Mouse (Mus musculus): ENCODE data around the gene Camta1. TPM values are rescaled to one million over a fixed set of nuclear protein-coding genes. Genes with fewer than 3 reads are reported as not detected.
A peak's percentile ranks its signal among the peaks of the same experiment; 100 is the strongest.

Gene Camta1
- 106 and 109 TPM in 2 replicates for polyA plus RNA-seq (2014; fragmentation: Nextera tagmentation; extraction: Ambion mirVana)

GRCm38 (mm10) chr4:151861806-151862739 lies at the start of gene Camta1:
TSS of gene Camta1 (minus strand) at chr4:151861876.
- Histone ChIP-seq H3K4me3 (ENCODE audit: low read depth, low read length) (peak within 1 kb of the TSS; percentile 73), H3K36me3 (ENCODE audit: control insufficient read depth, insufficient read depth, low read length) (no peaks in the 10 kb centered on the region), H3K27me3 (ENCODE audit: control insufficient read depth, insufficient read depth, low read length) (no peaks in the 10 kb centered on the region), H3K9ac (ENCODE audit: low read length) (peak within 1 kb of the TSS; percentile 80), H3K27ac (replicated peaks; ENCODE audit: low read depth, low read length) (peak within 1 kb of the TSS; percentile 75), H3K9me3 (ENCODE audit: control insufficient read depth, low read length) (no peaks in the 10 kb centered on the region), H3K4me1 (ENCODE audit: control insufficient read depth, insufficient read depth, low read length) (peaks cover 6% of the 10 kb centered on the region; the same call in 1 of the 2 replicates), H3K4me2 (ENCODE audit: low read depth, severe bottlenecking) (peak within 1 kb of the TSS; percentile 92)
- under 1% methylated on average over 74 of the region's 85 CpGs for WGBS
- DNase-seq (ENCODE audit: low spot score) = peak; percentile 99
- ATAC-seq (ENCODE audit: insufficient number of reproducible peaks, low FRiP score, low TSS enrichment, low read depth) = peak; percentile 98

GRCm38 (mm10) chr4:151908809-151909208 lies 47.1 kb upstream of the Camta1 start:
- no peak overlapping the region for H3K4me3 ChIP-seq (ENCODE audit: low read depth, low read length)
- H3K36me3 ChIP-seq (ENCODE audit: control insufficient read depth, insufficient read depth, low read length) = no peaks in the 10 kb centered on the region
- no peak for ATAC-seq (ENCODE audit: insufficient number of reproducible peaks, low FRiP score, low TSS enrichment, low read depth)
- H3K27ac ChIP-seq (replicated peaks; ENCODE audit: low read depth, low read length) = no peak overlapping the region
- no peaks in the 10 kb centered on the region for H3K4me1 ChIP-seq (ENCODE audit: control insufficient read depth, insufficient read depth, low read length)
- H3K9ac ChIP-seq (ENCODE audit: low read length) = no peak overlapping the region
- no peaks in the 10 kb centered on the region for H3K27me3 ChIP-seq (ENCODE audit: control insufficient read depth, insufficient read depth, low read length)
- WGBS = 86% methylated on average over 8 of the region's 8 CpGs
- H3K4me2 ChIP-seq (ENCODE audit: low read depth, severe bottlenecking) = no peak overlapping the region
- no peak for DNase-seq (ENCODE audit: low spot score)
- H3K9me3 ChIP-seq (ENCODE audit: control insufficient read depth, low read length) = no peaks in the 10 kb centered on the region

- H3K4me2 ChIP-seq (ENCODE audit: low read depth, severe bottlenecking) = peak overlapping the region; percentile 24; the same call in 1 of the 2 replicates
- H3K9ac ChIP-seq (ENCODE audit: low read length) = no peak overlapping the region
- H3K36me3 ChIP-seq (ENCODE audit: control insufficient read depth, insufficient read depth, low read length) = no peaks in the 10 kb centered on the region
- H3K27me3 ChIP-seq (ENCODE audit: control insufficient read depth, insufficient read depth, low read length) = no peaks in the 10 kb centered on the region
- no peak overlapping the region for H3K4me3 ChIP-seq (ENCODE audit: low read depth, low read length)
- DNase-seq (ENCODE audit: low spot score) (peak; percentile 38), ATAC-seq (ENCODE audit: insufficient number of reproducible peaks, low FRiP score, low TSS enrichment, low read depth) (no peak)
- H3K4me1 ChIP-seq (ENCODE audit: control insufficient read depth, insufficient read depth, low read length) = no peaks in the 10 kb centered on the region
- no peaks in the 10 kb centered on the region for H3K9me3 ChIP-seq (ENCODE audit: control insufficient read depth, low read length)
- WGBS = 49% methylated on average over 26 of the region's 26 CpGs
- H3K27ac ChIP-seq (replicated peaks; ENCODE audit: low read depth, low read length) = no peak overlapping the region
Measured at GRCm38 (mm10) chr4:151907577-151908343, 46.1 kb upstream of the Camta1 start.

GRCm38 (mm10) chr4:151905621-151906020 lies 43.9 kb upstream of the Camta1 start:
- 77% methylated on average over 4 of the region's 4 CpGs for WGBS

GRCm38 (mm10) chr4:151904098-151904497 lies 42.4 kb upstream of the Camta1 start:
- Histone ChIP-seq H3K27me3 (ENCODE audit: control insufficient read depth, insufficient read depth, low read length) (no peaks in the 10 kb centered on the region), H3K9me3 (ENCODE audit: control insufficient read depth, low read length) (no peaks in the 10 kb centered on the region), H3K4me2 (ENCODE audit: low read depth, severe bottlenecking) (no peak overlapping the region), H3K36me3 (ENCODE audit: control insufficient read depth, insufficient read depth, low read length) (no peaks in the 10 kb centered on the region), H3K4me1 (ENCODE audit: control insufficient read depth, insufficient read depth, low read length) (no peaks in the 10 kb centered on the region), H3K4me3 (ENCODE audit: low read depth, low read length) (no peak overlapping the region), H3K27ac (replicated peaks; ENCODE audit: low read depth, low read length) (no peak overlapping the region), H3K9ac (ENCODE audit: low read length) (no peak overlapping the region)
- WGBS = 63% methylated on average over 11 of the region's 11 CpGs
- ATAC-seq (ENCODE audit: insufficient number of reproducible peaks, low FRiP score, low TSS enrichment, low read depth) = no peak
- no peak for DNase-seq (ENCODE audit: low spot score)

More at GRCm38 (mm10) chr4:151905621-151906020, 43.9 kb upstream of the Camta1 start:
- Histone ChIP-seq H3K9ac (ENCODE audit: low read length) (no peak overlapping the region), H3K27me3 (ENCODE audit: control insufficient read depth, insufficient read depth, low read length) (no peaks in the 10 kb centered on the region), H3K4me3 (ENCODE audit: low read depth, low read length) (no peak overlapping the region), H3K27ac (replicated peaks; ENCODE audit: low read depth, low read length) (no peak overlapping the region), H3K4me2 (ENCODE audit: low read depth, severe bottlenecking) (no peak overlapping the region), H3K36me3 (ENCODE audit: control insufficient read depth, insufficient read depth, low read length) (no peaks in the 10 kb centered on the region), H3K9me3 (ENCODE audit: control insufficient read depth, low read length) (no peaks in the 10 kb centered on the region), H3K4me1 (ENCODE audit: control insufficient read depth, insufficient read depth, low read length) (no peaks in the 10 kb centered on the region)
- DNase-seq (ENCODE audit: low spot score) = no peak
- no peak for ATAC-seq (ENCODE audit: insufficient number of reproducible peaks, low FRiP score, low TSS enrichment, low read depth)

GRCm38 (mm10) chr4:151902689-151903241 lies 41.1 kb upstream of the Camta1 start:
- Histone ChIP-seq H3K4me1 (ENCODE audit: control insufficient read depth, insufficient read depth, low read length) (no peaks in the 10 kb centered on the region), H3K27ac (replicated peaks; ENCODE audit: low read depth, low read length) (no peak overlapping the region), H3K9ac (ENCODE audit: low read length) (no peak overlapping the region), H3K4me2 (ENCODE audit: low read depth, severe bottlenecking) (no peak overlapping the region), H3K4me3 (ENCODE audit: low read depth, low read length) (no peak overlapping the region), H3K9me3 (ENCODE audit: control insufficient read depth, low read length) (no peaks in the 10 kb centered on the region), H3K36me3 (ENCODE audit: control insufficient read depth, insufficient read depth, low read length) (no peaks in the 10 kb centered on the region), H3K27me3 (ENCODE audit: control insufficient read depth, insufficient read depth, low read length) (no peaks in the 10 kb centered on the region)
- WGBS = 64% methylated on average over 14 of the region's 14 CpGs
- ATAC-seq (ENCODE audit: insufficient number of reproducible peaks, low FRiP score, low TSS enrichment, low read depth) (no peak), DNase-seq (ENCODE audit: low spot score) (no peak)

GRCm38 (mm10) chr4:151902046-151902688 lies 40.5 kb upstream of the Camta1 start:
- H3K36me3 ChIP-seq (ENCODE audit: control insufficient read depth, insufficient read depth, low read length) = no peaks in the 10 kb centered on the region
- 83% methylated on average over 17 of the region's 17 CpGs for WGBS

GRCm38 (mm10) chr4:151901422-151901821 lies 39.7 kb upstream of the Camta1 start:
- no peak overlapping the region for H3K27ac ChIP-seq (replicated peaks; ENCODE audit: low read depth, low read length)
- no peaks in the 10 kb centered on the region for H3K27me3 ChIP-seq (ENCODE audit: control insufficient read depth, insufficient read depth, low read length)
- H3K4me1 ChIP-seq (ENCODE audit: control insufficient read depth, insufficient read depth, low read length) = no peaks in the 10 kb centered on the region
- DNase-seq (ENCODE audit: low spot score) (no peak), ATAC-seq (ENCODE audit: insufficient number of reproducible peaks, low FRiP score, low TSS enrichment, low read depth) (no peak)
- no peak overlapping the region for H3K4me2 ChIP-seq (ENCODE audit: low read depth, severe bottlenecking)
- H3K9me3 ChIP-seq (ENCODE audit: control insufficient read depth, low read length) = no peaks in the 10 kb centered on the region
- WGBS = 64% methylated on average over 11 of the region's 11 CpGs
- H3K36me3 ChIP-seq (ENCODE audit: control insufficient read depth, insufficient read depth, low read length) = no peaks in the 10 kb centered on the region
- H3K4me3 ChIP-seq (ENCODE audit: low read depth, low read length) = no peak overlapping the region
- H3K9ac ChIP-seq (ENCODE audit: low read length) = no peak overlapping the region

More at GRCm38 (mm10) chr4:151902046-151902688, 40.5 kb upstream of the Camta1 start:
- ATAC-seq (ENCODE audit: insufficient number of reproducible peaks, low FRiP score, low TSS enrichment, low read depth) (no peak), DNase-seq (ENCODE audit: low spot score) (no peak)
- Histone ChIP-seq H3K9me3 (ENCODE audit: control insufficient read depth, low read length) (no peaks in the 10 kb centered on the region), H3K27me3 (ENCODE audit: control insufficient read depth, insufficient read depth, low read length) (no peaks in the 10 kb centered on the region), H3K27ac (replicated peaks; ENCODE audit: low read depth, low read length) (no peak overlapping the region), H3K9ac (ENCODE audit: low read length) (no peak overlapping the region), H3K4me2 (ENCODE audit: low read depth, severe bottlenecking) (no peak overlapping the region), H3K4me1 (ENCODE audit: control insufficient read depth, insufficient read depth, low read length) (no peaks in the 10 kb centered on the region), H3K4me3 (ENCODE audit: low read depth, low read length) (no peak overlapping the region)

All from limb, embryonic 11.5 days (tissue).